Comparison of ENCODE assay signal across 21 mouse cellular contexts in the genomic region with DNA sequence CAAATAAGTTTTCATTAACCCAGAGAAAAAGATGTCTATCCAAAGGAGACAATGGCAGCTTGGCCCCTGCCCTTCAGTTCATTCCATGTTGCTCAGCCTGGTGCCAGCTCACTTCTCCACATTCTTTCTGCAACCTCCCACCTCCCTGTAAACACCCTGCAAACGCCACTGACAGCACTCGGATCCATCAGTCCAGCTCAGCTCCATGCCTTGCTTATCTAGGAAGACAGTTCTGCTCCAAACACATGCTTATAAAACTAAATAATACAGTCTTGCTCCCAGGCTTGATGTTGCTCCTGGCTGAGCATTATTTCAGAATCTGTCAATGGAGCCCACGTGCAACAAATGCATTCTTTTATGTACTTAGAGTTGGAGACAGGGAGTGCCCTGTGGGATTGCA. TPM values are rescaled to one million over a fixed set of nuclear protein-coding genes. Genes with fewer than 3 reads are reported as not detected.
A peak's percentile ranks its signal among the peaks of the same experiment; 100 is the strongest.
DNase-seq lines count a peak whose midpoint lies in the region; ATAC-seq and TF ChIP-seq lines count a peak whose summit lies in the region.
"Had no signal": no experiment of that assay in that cellular context is flagged by ENCODE, and none has a peak within 500 bp of the region (broad histone marks: within the 10 kb centered on the region; RNA-seq: fewer than 3 reads in every experiment).

No protein-coding gene starts in this region.

- no peak overlapping the region for H3K9ac ChIP-seq in heart, adult 2 months (ENCODE audit: low read depth, low read length)
- H3K9ac ChIP-seq in heart, embryonic 14.5 days (ENCODE audit: low read length) = no peak overlapping the region
- H3K9ac ChIP-seq in lung, postnatal 0 days (replicated peaks; ENCODE audit: low read depth) = no peak overlapping the region
- H3K9ac ChIP-seq: embryonic facial prominence, embryonic 12.5 days; forebrain, embryonic 15.5 days; intestine, embryonic 15.5 days; limb, embryonic 12.5 days; liver, embryonic 15.5 days had no signal

- no peak for TF ChIP-seq POLR2A in heart, adult 2 months (IDR thresholded peaks at IDR 0.05; ENCODE audit: insufficient read depth, low read depth, low read length)
- no peak for TF ChIP-seq POLR2A in lung, adult 2 months (IDR thresholded peaks at IDR 0.05; ENCODE audit: borderline replicate concordance, extremely low read depth, low read depth, low read length)

- intact Hi-C loops in heart, adult 2 months (cut with DNase I) = no loop called here
- intact Hi-C loops in heart, postnatal 14 days (cut with DNase I) = no loop called here

- no peak for DNase-seq in heart, adult 2 months
- DNase-seq in heart, postnatal 14 days = no peak
- no peak for DNase-seq in heart, postnatal 4 days
- DNase-seq in lung, adult 2 months = peak; percentile 5
- DNase-seq in lung, postnatal 0 days (ENCODE audit: low spot score) = no peak
- peak; percentile 67 for DNase-seq in Muller cell, postnatal 12 days (ENCODE audit: inconsistent ontology term)
- no peak for DNase-seq in layer of hippocampus, postnatal 25 days (ENCODE audit: extremely low spot score in 1 of 2, low spot score in 1 of 2)
- DNase-seq: embryo, embryonic 11 days; right cerebral cortex, postnatal 25 days; thymus, adult 2 months; thymus, postnatal 36 days had no signal

- no peak for ATAC-seq in heart, embryonic 14.5 days (ENCODE audit: insufficient number of reproducible peaks, insufficient read depth, low FRiP score, low read depth)
- ATAC-seq in lung, postnatal 0 days = no peak
- ATAC-seq: forebrain, embryonic 15.5 days; midbrain, embryonic 16.5 days had no signal

- no peak for TF ChIP-seq CTCF in heart, adult 2 months (IDR thresholded peaks at IDR 0.05)
- TF ChIP-seq CTCF in lung, adult 2 months (IDR thresholded peaks at IDR 0.05; ENCODE audit: insufficient read depth, low read length) = no peak
- no peak for TF ChIP-seq CTCF in lung, postnatal 0 days (IDR thresholded peaks at IDR 0.05)

- peaks cover 9% of the 10 kb centered on the region for H3K4me1 ChIP-seq in heart, adult 2 months (ENCODE audit: control insufficient read depth, insufficient read depth, low read length)
- peaks cover 33 to 39% of the 10 kb centered on the region in 2 experiments for H3K4me1 ChIP-seq in heart, embryonic 14.5 days (ENCODE audit: control insufficient read depth in 2 of 2, insufficient read depth in 2 of 2, low read length in 2 of 2)
- H3K4me1 ChIP-seq in lung, adult 2 months (ENCODE audit: control insufficient read depth, insufficient read depth, low read length) = no peaks in the 10 kb centered on the region
- H3K4me1 ChIP-seq in lung, postnatal 0 days (ENCODE audit: insufficient read depth, low read depth, low read length) = 0 out of 2 replicates have a peak, but pooled peaks cover 2% of the 10 kb centered on the region
- H3K4me1 ChIP-seq: embryonic facial prominence, embryonic 12.5 days; forebrain, embryonic 15.5 days; liver, embryonic 15.5 days had no signal

- H3K36me3 ChIP-seq in heart, adult 2 months (ENCODE audit: control insufficient read depth, insufficient read depth, low read length) = no peaks in the 10 kb centered on the region
- no peaks in the 10 kb centered on the region for H3K36me3 ChIP-seq in heart, embryonic 14.5 days (ENCODE audit: control insufficient read depth, insufficient read depth, low read length)
- no peaks in the 10 kb centered on the region for H3K36me3 ChIP-seq in lung, postnatal 0 days (ENCODE audit: insufficient read depth, low read length)
- H3K36me3 ChIP-seq: embryonic facial prominence, embryonic 12.5 days; forebrain, embryonic 15.5 days; intestine, embryonic 15.5 days; limb, embryonic 12.5 days; liver, embryonic 15.5 days had no signal

- H3K27ac ChIP-seq in heart, adult 2 months = peak overlapping the region; percentile 69; the same call in 1 of the 2 replicates
- H3K27ac ChIP-seq in heart, embryonic 14.5 days (replicated peaks in 1 of 2; ENCODE audit: control insufficient read depth in 1 of 2, insufficient read depth in 1 of 2, low read depth in 2 of 2, low read length in 2 of 2) = peak overlapping the region; percentile 3 to 61; a peak in 2 of 4 replicates
- H3K27ac ChIP-seq in lung, postnatal 0 days (ENCODE audit: low read length) = no peak overlapping the region
- H3K27ac ChIP-seq: embryonic facial prominence, embryonic 12.5 days; forebrain, embryonic 15.5 days; hindbrain, postnatal 0 days; intestine, embryonic 15.5 days; limb, embryonic 12.5 days; liver, embryonic 15.5 days; macrophage had no signal

- no peak overlapping the region for H3K4me3 ChIP-seq in heart, adult 2 months
- H3K4me3 ChIP-seq in heart, embryonic 14.5 days (ENCODE audit: control insufficient read depth in 1 of 2, insufficient read depth in 1 of 2, low read depth in 1 of 2, low read length in 2 of 2) = no peak overlapping the region
- no peak overlapping the region for H3K4me3 ChIP-seq in lung, adult 2 months (replicated peaks; ENCODE audit: extremely low read depth, low read depth, low read length)
- H3K4me3 ChIP-seq in lung, postnatal 0 days (ENCODE audit: low read depth, low read length) = no peak overlapping the region
- H3K4me3 ChIP-seq: embryonic facial prominence, embryonic 12.5 days; forebrain, embryonic 15.5 days; intestine, embryonic 15.5 days; limb, embryonic 12.5 days; liver, embryonic 15.5 days had no signal

- TF ChIP-seq EP300 in heart, adult 2 months (IDR thresholded peaks at IDR 0.05; ENCODE audit: insufficient read depth, low read depth, low read length) = no peak
- TF ChIP-seq EP300 in lung, postnatal 0 days (IDR thresholded peaks at IDR 0.05) = no peak

- no peak overlapping the region for H3K4me2 ChIP-seq in heart, embryonic 14.5 days (ENCODE audit: low read length)
- no peak overlapping the region for H3K4me2 ChIP-seq in lung, postnatal 0 days (replicated peaks; ENCODE audit: low read depth, low read length)
- H3K4me2 ChIP-seq: embryonic facial prominence, embryonic 12.5 days; forebrain, embryonic 15.5 days; intestine, embryonic 15.5 days; limb, embryonic 12.5 days; liver, embryonic 15.5 days had no signal

- H3K79me2 ChIP-seq in heart, adult 2 months (replicated peaks; ENCODE audit: control insufficient read depth, insufficient read depth, low read length) = no peaks in the 10 kb centered on the region

- WGBS in heart, adult 2 months = 28% methylated on average over 3 of the region's 3 CpGs
- WGBS in heart, embryonic 14.5 days = 23% methylated on average over 3 of the region's 3 CpGs
- 30% methylated on average over 3 of the region's 3 CpGs for WGBS in lung, adult 2 months
- WGBS in lung, postnatal 0 days = 11% methylated on average over 3 of the region's 3 CpGs

- no peaks in the 10 kb centered on the region for H3K9me3 ChIP-seq in heart, embryonic 14.5 days (ENCODE audit: control insufficient read depth, low read length)
- H3K9me3 ChIP-seq in lung, postnatal 0 days (ENCODE audit: low read length) = no peaks in the 10 kb centered on the region
- H3K9me3 ChIP-seq: embryonic facial prominence, embryonic 12.5 days; forebrain, embryonic 15.5 days; intestine, embryonic 15.5 days; limb, embryonic 12.5 days; liver, embryonic 15.5 days had no signal

- no peaks in the 10 kb centered on the region for H3K27me3 ChIP-seq in heart, adult 2 months (ENCODE audit: control insufficient read depth, insufficient read depth, low read length)
- no peaks in the 10 kb centered on the region for H3K27me3 ChIP-seq in heart, embryonic 14.5 days (ENCODE audit: control insufficient read depth, insufficient read depth, low read length)
- no peaks in the 10 kb centered on the region for H3K27me3 ChIP-seq in lung, postnatal 0 days (replicated peaks; ENCODE audit: insufficient read depth, low read length)
- H3K27me3 ChIP-seq: embryonic facial prominence, embryonic 12.5 days; forebrain, embryonic 15.5 days; intestine, embryonic 15.5 days; limb, embryonic 12.5 days had no signal

RNA-seq across cellular contexts. Expression of a gene that starts 22.2 kb away (rescaled TPM):
- total RNA-seq in heart, adult 2 months (2021) = 100 to 1,000 TPM in 1 of 2 experiments, 10 to 100 TPM in 1; 95.9 to 107 TPM
- 139 and 182 TPM in 2 replicates for polyA plus RNA-seq in heart, adult 2 months (2012; rRNA removed)
- total RNA-seq in heart, postnatal 14 days (2021) = 100 to 1,000 TPM in 1 of 2 experiments, 10 to 100 TPM in 1; 96.9 to 104 TPM
- polyA plus RNA-seq in heart, embryonic 14.5 days (2014; fragmentation: Nextera tagmentation; extraction: Ambion mirVana) = 138 and 157 TPM in 2 replicates
- 100 to 1,000 TPM in 1 of 2 experiments, 10 to 100 TPM in 1; 97.3 to 103 TPM for total RNA-seq in heart, postnatal 4 days (2021)
- 164 and 224 TPM in 2 replicates for polyA plus RNA-seq in lung, adult 2 months (2012; rRNA removed)
- 149 and 177 TPM in 2 replicates for polyA plus RNA-seq in lung, postnatal 0 days (2015; fragmentation: Nextera tagmentation; extraction: Ambion mirVana)
- 10 to 100 TPM; 64.0 to 69.1 TPM for total RNA-seq in layer of hippocampus, postnatal 25 days (2021)
- total RNA-seq: neutrophil, adult 5-6 weeks had no signal

RNA-seq across cellular contexts. Expression of a gene that starts 29.9 kb away (rescaled TPM):
- 1 to 10 TPM; 3.3 to 3.6 TPM for total RNA-seq in heart, adult 2 months (2021)
- polyA plus RNA-seq in heart, adult 2 months (2012; rRNA removed) = 3.9 and 6.0 TPM in 2 replicates
- total RNA-seq in heart, postnatal 14 days (2021) = 1 to 10 TPM; 3.4 to 4.7 TPM
- 18.5 and 20.9 TPM in 2 replicates for polyA plus RNA-seq in heart, embryonic 14.5 days (2014; fragmentation: Nextera tagmentation; extraction: Ambion mirVana)
- 1 to 10 TPM; 5.6 to 6.6 TPM for total RNA-seq in heart, postnatal 4 days (2021)
- polyA plus RNA-seq in lung, adult 2 months (2012; rRNA removed) = 8.0 and 8.4 TPM in 2 replicates
- polyA plus RNA-seq in lung, postnatal 0 days (2015; fragmentation: Nextera tagmentation; extraction: Ambion mirVana) = 13.1 and 14.7 TPM in 2 replicates
- total RNA-seq in layer of hippocampus, postnatal 25 days (2021) = 1 to 10 TPM; 8.7 to 9.6 TPM

Comparison
In these comparisons a context has a peak if more than half of its experiments do, and no peak if none do; other contexts are left out.
1. DNase-seq: peak in lung, adult 2 months (single experiment) and Muller cell, postnatal 12 days (single experiment); none in heart, adult 2 months (0 of 2), heart, postnatal 14 days (0 of 2), heart, postnatal 4 days (single experiment), lung, postnatal 0 days (single experiment) and layer of hippocampus, postnatal 25 days (0 of 2).